9 mouse cellular contexts compared by ENCODE assay signal in the genomic region with DNA sequence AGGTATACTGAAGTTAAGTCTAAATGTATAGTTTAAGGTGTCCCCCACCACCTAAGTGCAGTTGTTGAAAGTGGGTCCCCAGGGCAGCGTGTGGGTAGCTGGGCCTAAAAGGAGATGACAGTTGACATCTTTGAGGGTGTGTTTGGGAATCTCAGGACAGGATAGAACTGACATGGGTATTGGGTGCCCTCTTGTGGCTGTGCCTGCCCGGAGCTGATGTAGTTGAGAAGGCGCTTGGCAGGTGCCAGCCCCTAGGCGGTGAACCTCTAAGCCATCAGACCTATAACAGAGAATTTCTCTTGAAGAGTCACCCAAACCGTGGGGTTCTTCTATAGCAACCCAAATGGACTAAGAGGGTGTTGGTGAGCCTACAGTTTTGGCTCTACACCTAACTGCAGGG. TPM values are rescaled to one million over a fixed set of nuclear protein-coding genes. Genes with fewer than 3 reads are reported as not detected.
DNase-seq lines count a peak whose midpoint lies in the region; ATAC-seq and TF ChIP-seq lines count a peak whose summit lies in the region.
"Had no signal": no experiment of that assay in that cellular context is flagged by ENCODE, and none has a peak within 500 bp of the region (broad histone marks: within the 10 kb centered on the region; RNA-seq: fewer than 3 reads in every experiment).

No protein-coding gene starts in this region.

- ATAC-seq in frontal cortex, adult (ENCODE audit: low TSS enrichment), result peak; percentile 100
- ATAC-seq in hindbrain, embryonic 14.5 days (ENCODE audit: low FRiP score), result peak; percentile 85; the same call in 1 of the 2 replicates

- H3K4me2 ChIP-seq in hindbrain, embryonic 14.5 days (replicated peaks), result no peak overlapping the region

- WGBS in cerebellum, adult 2 months, result 3% methylated on average over 5 of the region's 5 CpGs
- WGBS in hindbrain, embryonic 14.5 days, result 4% methylated on average over 5 of the region's 5 CpGs

- H3K9me3 ChIP-seq in hindbrain, embryonic 14.5 days (ENCODE audit: control insufficient read depth, low read length), result no peaks in the 10 kb centered on the region

- no peak for TF ChIP-seq POLR2A in cerebellum, adult 2 months (IDR thresholded peaks at IDR 0.05; ENCODE audit: borderline replicate concordance, insufficient read depth, low read length)

- peak; percentile 23 for DNase-seq in MEL-GATA-1-ER (ENCODE audit: extremely low read depth, low read depth)
- peak; percentile 86 to 90 for DNase-seq in cerebellum, adult 2 months
- DNase-seq in hindbrain, embryonic 14.5 days (ENCODE audit: low spot score), result peak; percentile 86
- peak; percentile 71 to 82 for DNase-seq in layer of hippocampus, postnatal 14 days (ENCODE audit: low spot score in 2 of 2)
- DNase-seq in lung, postnatal 4 days, result peak; percentile 76 to 85
- peak; percentile 85 to 87 for DNase-seq in right cerebral cortex, adult 2 months (ENCODE audit: low spot score in 2 of 2)
- peak; percentile 47 for DNase-seq in urinary bladder, adult 2 months (ENCODE audit: low spot score)

- no peak overlapping the region for H3K4me3 ChIP-seq in cerebellum, adult 2 months (replicated peaks; ENCODE audit: insufficient read depth, low read depth, low read length)
- no peak overlapping the region for H3K4me3 ChIP-seq in hindbrain, embryonic 14.5 days (replicated peaks; ENCODE audit: low read length)

- H3K4me1 ChIP-seq in cerebellum, adult 2 months (ENCODE audit: control insufficient read depth, insufficient read depth, low read length), result no peaks in the 10 kb centered on the region
- no peaks in the 10 kb centered on the region for H3K4me1 ChIP-seq in hindbrain, embryonic 14.5 days (replicated peaks; ENCODE audit: control insufficient read depth, insufficient read depth, low read length)

- no peak overlapping the region for H3K27ac ChIP-seq in cerebellum, adult 2 months (ENCODE audit: insufficient read depth, low read length)
- no peak overlapping the region for H3K27ac ChIP-seq in hindbrain, embryonic 14.5 days

- no peak overlapping the region for H3K9ac ChIP-seq in hindbrain, embryonic 14.5 days

- H3K27me3 ChIP-seq in cerebellum, adult 2 months (ENCODE audit: control insufficient read depth, insufficient read depth, low read length), result no peaks in the 10 kb centered on the region
- H3K27me3 ChIP-seq in hindbrain, embryonic 14.5 days (ENCODE audit: control insufficient read depth, insufficient read depth, low read length), result no peaks in the 10 kb centered on the region

- TF ChIP-seq CTCF in cerebellum, adult 2 months (IDR thresholded peaks at IDR 0.05; ENCODE audit: borderline replicate concordance, insufficient read depth, low read depth, low read length), result peak; percentile 94

- H3K36me3 ChIP-seq in hindbrain, embryonic 14.5 days (replicated peaks; ENCODE audit: control insufficient read depth, insufficient read depth), result no peaks in the 10 kb centered on the region

RNA-seq across cellular contexts. Expression of gene Pbld1, which starts 6.0 kb away (rescaled TPM):
- 0.32 and 0.47 TPM in 2 replicates for polyA plus RNA-seq in cerebellum, adult 2 months (2012; rRNA removed)
- 0.39 and 0.75 TPM in 2 replicates for polyA plus RNA-seq in hindbrain, embryonic 14.5 days (2014; fragmentation: Nextera tagmentation; extraction: Ambion mirVana)
- under 1 TPM; 0.21 to 0.48 TPM for total RNA-seq in layer of hippocampus, postnatal 14 days (2021)
- 4.4 and 4.6 TPM in 2 replicates for polyA plus RNA-seq in urinary bladder, adult 2 months (2012; rRNA removed)

RNA-seq across cellular contexts. Expression of gene Atoh7, which starts 33.5 kb away (rescaled TPM):
- 18.5 and 22.6 TPM in 2 replicates for polyA plus RNA-seq in cerebellum, adult 2 months (2012; rRNA removed)
- 6.5 and 9.9 TPM in 2 replicates for polyA plus RNA-seq in hindbrain, embryonic 14.5 days (2014; fragmentation: Nextera tagmentation; extraction: Ambion mirVana)
- total RNA-seq in layer of hippocampus, postnatal 14 days (2021), result 1 to 10 TPM; 1.3 to 2.7 TPM
- 0.06 and 0.07 TPM in 2 replicates for polyA plus RNA-seq in urinary bladder, adult 2 months (2012; rRNA removed)
- polyA plus RNA-seq: large intestine, adult 2 months had no signal

RNA-seq across cellular contexts. Expression of gene Pbld2, which starts 41.9 kb away (rescaled TPM):
- 2.0 and 2.5 TPM in 2 replicates for polyA plus RNA-seq in cerebellum, adult 2 months (2012; rRNA removed)
- 0.46 and 0.59 TPM in 2 replicates for polyA plus RNA-seq in hindbrain, embryonic 14.5 days (2014; fragmentation: Nextera tagmentation; extraction: Ambion mirVana)
- total RNA-seq in layer of hippocampus, postnatal 14 days (2021), result 1 to 10 TPM; 1.8 to 3.0 TPM
- 3.6 and 4.7 TPM in 2 replicates for polyA plus RNA-seq in urinary bladder, adult 2 months (2012; rRNA removed)

RNA-seq across cellular contexts. Expression of gene Hnrnph3, which starts 42.0 kb away (rescaled TPM):
- 97.0 and 97.6 TPM in 2 replicates for polyA plus RNA-seq in cerebellum, adult 2 months (2012; rRNA removed)
- 75.0 and 76.8 TPM in 2 replicates for polyA plus RNA-seq in hindbrain, embryonic 14.5 days (2014; fragmentation: Nextera tagmentation; extraction: Ambion mirVana)
- 10 to 100 TPM; 31.0 to 39.5 TPM for total RNA-seq in layer of hippocampus, postnatal 14 days (2021)
- polyA plus RNA-seq in urinary bladder, adult 2 months (2012; rRNA removed), result 55.0 and 73.1 TPM in 2 replicates

Comparison
In these comparisons a context has a peak if more than half of its experiments do, and no peak if none do; other contexts are left out.
1. DNase-seq: peak in every context shown above with its lines; median percentile 88 in cerebellum, adult 2 months; 86 in hindbrain, embryonic 14.5 days; 86 in right cerebral cortex, adult 2 months; 80 in lung, postnatal 4 days; 76 in layer of hippocampus, postnatal 14 days; 47 in urinary bladder, adult 2 months; 23 in MEL-GATA-1-ER.